Mouse (Mus musculus): ENCODE results near the gene Srarp.
A peak's percentile ranks its signal among the peaks of the same experiment; 100 is the strongest.

The Srarp gene

GRCm38 (mm10) chr4:141389366-141390150 is 46.3 kb downstream of the Srarp start:
- no peak for DNase-seq (ENCODE audit: low spot score in 2 of 2)

GRCm38 (mm10) chr4:141387933-141388332 is 48.0 kb downstream of the Srarp start:
- no peak for DNase-seq (ENCODE audit: low spot score in 2 of 2)

- peak; percentile 66 to 81 for DNase-seq (ENCODE audit: low spot score in 2 of 2)
These were observed 48.7 kb downstream of the Srarp start for GRCm38 (mm10) chr4:141387093-141387784.

- DNase-seq (ENCODE audit: low spot score in 2 of 2) = no peak
These were observed 49.8 kb downstream of the Srarp start for GRCm38 (mm10) chr4:141386150-141386549.

GRCm38 (mm10) chr4:141385275-141385674 is 50.6 kb downstream of the Srarp start:
- no peak for DNase-seq (ENCODE audit: low spot score in 2 of 2)

Data from right cerebral cortex, postnatal 10 days (tissue).